Mouse (Mus musculus) MEL (cell line): ENCODE measurements around the gene Ndufs4. TPM values are rescaled to one million over a fixed set of nuclear protein-coding genes. Genes with fewer than 3 reads are reported as not detected.

ENCODE experiments used
- DNase-seq: peaks from one replicate; pipeline ENCODE4 v3.0.0; 2011; ENCODE audit warnings: low read depth, low spot score
- H3K27ac ChIP-seq: 2 replicates; pipeline ENCODE4 v1.5.1; 2012; ENCODE audit warnings: low read depth, mild to moderate bottlenecking, control low read depth, low read length, moderate library complexity; ENCODE audit not compliant: control insufficient read depth
- H3K27me3 ChIP-seq, 2 experiments: fragments of 150-350 bp in 1 of 2; sonication (generic) in 1 of 2; 2 replicates each; pipeline ENCODE4 v1.6.1; 2012; ENCODE audit warnings: low read length in 2 of 2, mild to moderate bottlenecking in 2 of 2, improper control_type of control experiment in 1 of 2, moderate library complexity in 1 of 2; ENCODE audit not compliant: insufficient read depth in 2 of 2, control insufficient read depth in 1 of 2
- H3K36me3 ChIP-seq, 2 experiments: 2 replicates each; pipeline ENCODE4 v1.6.1; 2012 to 2014; ENCODE audit warnings: low read length in 2 of 2, improper control_type of control experiment in 1 of 2, inconsistent platforms in 1 of 2, mild to moderate bottlenecking in 1 of 2; ENCODE audit not compliant: insufficient read depth in 2 of 2, control insufficient read depth in 1 of 2
- H3K4me1 ChIP-seq, 2 experiments: fragments of 150-350 bp in 1 of 2; sonication (generic) in 1 of 2; 2 replicates each; pipeline ENCODE4 v1.6.1; 2012; ENCODE audit warnings: low read length in 2 of 2, improper control_type of control experiment in 1 of 2, mild to moderate bottlenecking in 1 of 2; ENCODE audit not compliant: insufficient read depth in 2 of 2, control insufficient read depth in 1 of 2
- H3K4me3 ChIP-seq, 2 experiments: fragments of 150-350 bp in 1 of 2; sonication (generic) in 1 of 2; 2 replicates each; pipeline ENCODE4 v1.5.1; 2012; ENCODE audit warnings: low read depth in 2 of 2, low read length in 2 of 2, mild to moderate bottlenecking in 2 of 2, moderate library complexity in 2 of 2, control low read depth in 1 of 2, improper control_type of control experiment in 1 of 2; ENCODE audit not compliant: control insufficient read depth in 1 of 2, insufficient read depth in 1 of 2
- H3K79me2 ChIP-seq: 2 replicates; pipeline ENCODE4 v1.6.1; 2012; ENCODE audit warnings: mild to moderate bottlenecking, low read length, moderate library complexity; ENCODE audit not compliant: control insufficient read depth, poor library complexity, insufficient read depth
- H3K9ac ChIP-seq: 2 replicates; pipeline ENCODE4 v1.6.1; 2012; ENCODE audit warnings: low read depth, mild to moderate bottlenecking, control low read depth, low read length, moderate library complexity; ENCODE audit not compliant: control insufficient read depth, poor library complexity, severe bottlenecking
- H3K9me3 ChIP-seq: fragments of 150-350 bp; sonication (generic); replicated peaks from 2 replicates; pipeline ENCODE4 v1.6.1; 2012; ENCODE audit warnings: mild to moderate bottlenecking, low read length, improper control_type of control experiment, moderate library complexity; ENCODE audit not compliant: insufficient read depth
- BHLHE40 ChIP-seq: IDR thresholded peaks from 2 replicates; pipeline ENCODE4 v1.6.1; 2012; ENCODE audit warnings: low read depth, mild to moderate bottlenecking, inconsistent platforms, low read length, improper control_type of control experiment, borderline replicate concordance
- CHD1 ChIP-seq: IDR thresholded peaks from 2 replicates; pipeline ENCODE4 v1.6.1; 2012; ENCODE audit warnings: low read depth, mild to moderate bottlenecking, inconsistent platforms, low read length, improper control_type of control experiment
- CHD2 ChIP-seq: IDR thresholded peaks from 2 replicates; pipeline ENCODE4 v1.6.1; 2011; ENCODE audit warnings: low read length, improper control_type of control experiment
- ELF1 ChIP-seq: IDR thresholded peaks from 2 replicates; pipeline ENCODE4 v1.6.1; 2014; ENCODE audit warnings: low read depth, mild to moderate bottlenecking, inconsistent platforms, low read length, improper control_type of control experiment, moderate library complexity
- EP300 ChIP-seq, 2 experiments: IDR thresholded peaks; 2 replicates each; pipeline ENCODE4 v1.6.1; 2011; ENCODE audit warnings: improper control_type of control experiment in 2 of 2, low read length in 2 of 2, low read depth in 1 of 2, mild to moderate bottlenecking in 1 of 2
- ETS1 ChIP-seq: IDR thresholded peaks from 2 replicates; pipeline ENCODE4 v1.6.1; 2012; ENCODE audit warnings: low read depth, mild to moderate bottlenecking, inconsistent platforms, low read length, improper control_type of control experiment, moderate library complexity
- GATA1 ChIP-seq: IDR thresholded peaks from 2 replicates; pipeline ENCODE4 v1.6.1; 2011; ENCODE audit warnings: low read depth, low read length, improper control_type of control experiment
- HCFC1 ChIP-seq: IDR thresholded peaks from 2 replicates; pipeline ENCODE4 v1.6.1; 2012; ENCODE audit warnings: low read depth, mild to moderate bottlenecking, inconsistent platforms, low read length, improper control_type of control experiment, moderate library complexity
- KAT2A ChIP-seq: conservative IDR thresholded peaks from 2 replicates; pipeline ENCODE4 v1.6.1; 2012; ENCODE audit warnings: low read depth, low read length, improper control_type of control experiment, inconsistent platforms
- MAFK ChIP-seq: IDR thresholded peaks from 2 replicates; pipeline ENCODE4 v1.6.1; 2011; ENCODE audit warnings: low read depth, mild to moderate bottlenecking, low read length, improper control_type of control experiment, borderline replicate concordance
- MAX ChIP-seq: IDR thresholded peaks from 2 replicates; pipeline ENCODE4 v1.6.1; 2011; ENCODE audit warnings: low read length, improper control_type of control experiment
- MAZ ChIP-seq: IDR thresholded peaks from 2 replicates; pipeline ENCODE4 v1.6.1; 2012; ENCODE audit warnings: low read depth, mild to moderate bottlenecking, inconsistent platforms, low read length, improper control_type of control experiment
- MEF2A ChIP-seq: IDR thresholded peaks from 2 replicates; pipeline ENCODE4 v1.6.1; 2014; ENCODE audit warnings: low read depth, mild to moderate bottlenecking, inconsistent platforms, low read length, improper control_type of control experiment; ENCODE audit not compliant: poor library complexity, insufficient replicate concordance, severe bottlenecking; ENCODE audit errors: extremely low read depth
- MXI1 ChIP-seq: IDR thresholded peaks from 2 replicates; pipeline ENCODE4 v1.6.1; 2011; ENCODE audit warnings: mild to moderate bottlenecking, low read depth, low read length, improper control_type of control experiment
- MYB ChIP-seq: IDR thresholded peaks from 2 replicates; pipeline ENCODE4 v1.6.1; 2011; ENCODE audit warnings: mild to moderate bottlenecking, low read depth, low read length, improper control_type of control experiment
- MYC ChIP-seq: IDR thresholded peaks from 2 replicates; pipeline ENCODE4 v1.6.1; 2011; ENCODE audit warnings: low read depth, mild to moderate bottlenecking, low read length, improper control_type of control experiment, moderate library complexity
- POLR2AphosphoS5 ChIP-seq: IDR thresholded peaks from 2 replicates; pipeline ENCODE4 v1.6.1; 2012; ENCODE audit warnings: low read depth, borderline replicate concordance, mild to moderate bottlenecking, inconsistent platforms, low read length, moderate library complexity, mixed read lengths
- TAL1 ChIP-seq: IDR thresholded peaks from 2 replicates; pipeline ENCODE4 v1.6.1; 2012; ENCODE audit warnings: mild to moderate bottlenecking, inconsistent platforms, low read length, moderate library complexity, mixed read lengths
- TBP ChIP-seq: IDR thresholded peaks from 2 replicates; pipeline ENCODE4 v1.8.0; 2011; ENCODE audit warnings: low read depth, low read length, improper control_type of control experiment
- TCF12 ChIP-seq: IDR thresholded peaks from 2 replicates; pipeline ENCODE4 v1.6.1; 2014; ENCODE audit warnings: low read depth, mild to moderate bottlenecking, inconsistent platforms, low read length, improper control_type of control experiment, moderate library complexity
- UBTF ChIP-seq: IDR thresholded peaks from 2 replicates; pipeline ENCODE4 v1.6.1; 2012; ENCODE audit warnings: low read depth, mild to moderate bottlenecking, inconsistent platforms, low read length, improper control_type of control experiment, moderate library complexity, borderline replicate concordance; ENCODE audit not compliant: insufficient read depth
- USF1 ChIP-seq: IDR thresholded peaks from 2 replicates; pipeline ENCODE4 v1.6.1; 2014; ENCODE audit warnings: low read depth, mild to moderate bottlenecking, inconsistent platforms, low read length, improper control_type of control experiment, moderate library complexity
- USF2 ChIP-seq, 2 experiments: IDR thresholded peaks; 2 replicates each; pipeline ENCODE4 v1.6.1; 2011 to 2012; ENCODE audit warnings: improper control_type of control experiment in 2 of 2, low read length in 2 of 2, borderline replicate concordance in 1 of 2, inconsistent platforms in 1 of 2, low read depth in 1 of 2, mild to moderate bottlenecking in 1 of 2; ENCODE audit not compliant: insufficient read depth in 1 of 2
- ZC3H11A ChIP-seq: IDR thresholded peaks from 2 replicates; pipeline ENCODE4 v1.6.1; 2012; ENCODE audit warnings: low read depth, mild to moderate bottlenecking, inconsistent platforms, low read length, improper control_type of control experiment
- ZNF384 ChIP-seq: IDR thresholded peaks from 2 replicates; pipeline ENCODE4 v1.6.1; 2012; ENCODE audit warnings: low read depth, mild to moderate bottlenecking, inconsistent platforms, low read length, improper control_type of control experiment
- polyA plus RNA-seq, 2 experiments: library from polyadenylated mRNA; stranded (reverse) in 1 of 2; unstranded in 1 of 2; fragments of >175 nt in 1 of 2; fragments of >200 nt in 1 of 2; gene quantifications; 2 replicates each; pipeline versions ENCODE4 v1.2.1 to v1.2.4; 2012; ENCODE audit warnings: low replicate concordance in 2 of 2, low read depth in 1 of 2; ENCODE audit not compliant: insufficient read length in 2 of 2, insufficient read depth in 1 of 2, missing spikeins in 1 of 2
- total RNA-seq: library from RNA; depleted of rRNA; stranded (reverse); fragments of 300-350 nt; gene quantifications from 2 replicates; pipeline ENCODE4 v1.2.3, GENCODE M21; 2012

Ndufs4 gene
- total and polyA plus RNA-seq, 3 experiments, result 76.8 to 176 TPM; not detected in 1

- Histone ChIP-seq H3K9me3 (no peaks in the 10 kb centered on the region), H3K79me2 (no peaks in the 10 kb centered on the region; the same call in 1 of the 2 replicates), H3K9ac (no peak overlapping the region), H3K27me3 (no peaks in the 10 kb centered on the region), H3K4me1 (peaks cover 2 to 8% of the 10 kb centered on the region in 2 experiments; a peak in 2 of 4 replicates), H3K27ac (peak overlapping the region; percentile 19; the same call in 1 of the 2 replicates), H3K4me3 (no peak overlapping the region), H3K36me3 (peaks cover 0 to 8% of the 10 kb centered on the region in 2 experiments; a peak in 2 of 4 replicates)
- TF ChIP-seq MYB (no peak), GATA1 (peak; percentile 48; the same call in 1 of the 2 replicates), HCFC1 (no peak), POLR2AphosphoS5 (no peak), CHD1 (no peak), MXI1 (peak; percentile 38; the same call in 1 of the 2 replicates), USF1 (peak; percentile 47; the same call in 1 of the 2 replicates), TBP (no peak), TAL1 (peak; percentile 27; the same call in 1 of the 2 replicates), UBTF (no peak), MAX (no peak), MYC (no peak), ZNF384 (no peak), TCF12 (peak; percentile 69), ELF1 (no peak), USF2 (IDR thresholded peaks at IDR 0.05; ENCODE audit: borderline replicate concordance in 1 of 2, insufficient read depth in 1 of 2, low read depth in 1 of 2, low read length in 2 of 2) (no peak), BHLHE40 (peak; percentile 54; the same call in 1 of the 2 replicates), EP300 (IDR thresholded peaks at IDR 0.05; ENCODE audit: low read depth in 1 of 2, low read length in 2 of 2) (peak; percentile 30 to 52; a peak in 2 of 4 replicates), MEF2A (no peak), KAT2A (no peak), ETS1 (peak; percentile 26; the same call in 1 of the 2 replicates), ZC3H11A (no peak), MAZ (no peak), MAFK (no peak), CHD2 (no peak)
- peak; percentile 42 for DNase-seq
Measured at GRCm38 (mm10) chr13:114344220-114344973, 43.7 kb downstream of the Ndufs4 start.
